9 mouse cellular contexts compared by ENCODE assay signal in genomic region chr17:30498376-30498719, GRCm38 (mm10).
A peak's percentile ranks its signal among the peaks of the same experiment; 100 is the strongest.
DNase-seq lines count a peak whose midpoint lies in the region; ATAC-seq lines count a peak whose summit lies in the region.
"Had no signal": no experiment of that assay in that cellular context is flagged by ENCODE, and none has a peak within 500 bp of the region (broad histone marks: within the 10 kb centered on the region; RNA-seq: fewer than 3 reads in every experiment).

No protein-coding gene starts in this region.

- no peaks in the 10 kb centered on the region for H3K9me3 ChIP-seq in forebrain, embryonic 15.5 days
- H3K9me3 ChIP-seq in hindbrain, embryonic 14.5 days (ENCODE audit: control insufficient read depth, low read length): no peaks in the 10 kb centered on the region
- H3K9me3 ChIP-seq: liver, embryonic 15.5 days had no signal

- 29% methylated on average over 6 of the region's 6 CpGs for WGBS in forebrain, embryonic 15.5 days
- 31% methylated on average over 6 of the region's 6 CpGs for WGBS in hindbrain, embryonic 14.5 days

- H3K4me2 ChIP-seq in forebrain, embryonic 15.5 days (replicated peaks): no peak overlapping the region
- H3K4me2 ChIP-seq in hindbrain, embryonic 14.5 days (replicated peaks): no peak overlapping the region
- H3K4me2 ChIP-seq: liver, embryonic 15.5 days had no signal

- peaks cover 31% of the 10 kb centered on the region for H3K4me1 ChIP-seq in forebrain, embryonic 15.5 days
- peaks cover 14% of the 10 kb centered on the region for H3K4me1 ChIP-seq in hindbrain, embryonic 14.5 days (replicated peaks; ENCODE audit: control insufficient read depth, insufficient read depth, low read length)
- H3K4me1 ChIP-seq: liver, embryonic 15.5 days had no signal

- DNase-seq in heart, adult 18-20 months: peak; percentile 82 to 83
- DNase-seq in heart, postnatal 25 days (ENCODE audit: low spot score): no peak
- DNase-seq in adipocyte (ENCODE audit: low spot score): peak; percentile 26
- peak; percentile 67 for DNase-seq in hindbrain, embryonic 14.5 days (ENCODE audit: low spot score)
- peak; percentile 43 for DNase-seq in lung, postnatal 25 days (ENCODE audit: low spot score)
- DNase-seq in frontal cortex, postnatal 14 days (ENCODE audit: low spot score in 2 of 2): no peak
- DNase-seq in frontal cortex, postnatal 25 days (ENCODE audit: low spot score in 2 of 2): no peak

- no peak for ATAC-seq in forebrain, embryonic 15.5 days (replicated peaks)
- no peak for ATAC-seq in hindbrain, embryonic 14.5 days (ENCODE audit: low FRiP score)

- H3K27ac ChIP-seq in forebrain, embryonic 15.5 days (replicated peaks): peak overlapping the region; percentile 86
- H3K27ac ChIP-seq in hindbrain, embryonic 14.5 days: peak overlapping the region; percentile 58
- H3K27ac ChIP-seq: liver, embryonic 15.5 days had no signal

- intact Hi-C loops in heart, postnatal 25 days (cut with DNase I): no loop called here

- no peaks in the 10 kb centered on the region for H3K27me3 ChIP-seq in forebrain, embryonic 15.5 days
- no peaks in the 10 kb centered on the region for H3K27me3 ChIP-seq in hindbrain, embryonic 14.5 days (ENCODE audit: control insufficient read depth, insufficient read depth, low read length)
- H3K27me3 ChIP-seq: liver, embryonic 15.5 days had no signal

- no peaks in the 10 kb centered on the region for H3K36me3 ChIP-seq in forebrain, embryonic 15.5 days
- no peaks in the 10 kb centered on the region for H3K36me3 ChIP-seq in hindbrain, embryonic 14.5 days (replicated peaks; ENCODE audit: control insufficient read depth, insufficient read depth)
- H3K36me3 ChIP-seq: liver, embryonic 15.5 days had no signal

- no peak overlapping the region for H3K4me3 ChIP-seq in forebrain, embryonic 15.5 days
- no peak overlapping the region for H3K4me3 ChIP-seq in hindbrain, embryonic 14.5 days (replicated peaks; ENCODE audit: low read length)
- H3K4me3 ChIP-seq: liver, embryonic 15.5 days had no signal

- H3K9ac ChIP-seq in forebrain, embryonic 15.5 days (replicated peaks): no peak overlapping the region
- no peak overlapping the region for H3K9ac ChIP-seq in hindbrain, embryonic 14.5 days
- H3K9ac ChIP-seq: liver, embryonic 15.5 days had no signal

Comparison
In these comparisons a context has a peak if more than half of its experiments do, and no peak if none do; other contexts are left out.
1. DNase-seq: peak in heart, adult 18-20 months (2 of 2), adipocyte (single experiment), hindbrain, embryonic 14.5 days (single experiment) and lung, postnatal 25 days (single experiment); none in heart, postnatal 25 days (single experiment), frontal cortex, postnatal 14 days (0 of 2) and frontal cortex, postnatal 25 days (0 of 2).